Mouse (Mus musculus): ENCODE results near the gene Actr10. TPM values are rescaled to one million over a fixed set of nuclear protein-coding genes. Genes with fewer than 3 reads are reported as not detected.

Actr10 gene
- polyA plus RNA-seq, 1 experiment: 132 TPM

- 95% methylated on average over 7 of the region's 7 CpGs for WGBS
- Histone ChIP-seq H3K4me1 (ENCODE audit: control insufficient read depth, insufficient read depth, low read length) (0 out of 2 replicates have a peak, but pooled peaks cover 2% of the 10 kb centered on the region), H3K4me3 (ENCODE audit: insufficient read depth, low read depth, low read length) (no peak overlapping the region), H3K27ac (ENCODE audit: insufficient read depth, low read depth, low read length) (no peak overlapping the region)
- TF ChIP-seq CTCF (IDR thresholded peaks at IDR 0.05; ENCODE audit: insufficient read depth, low read depth, low read length) (no peak), POLR2A (IDR thresholded peaks at IDR 0.05; ENCODE audit: insufficient read depth, low read depth, low read length) (no peak)
Observed at GRCm38 (mm10) chr12:70940806-70941205, 3.1 kb downstream of the Actr10 start.

- H3K4me1 ChIP-seq (ENCODE audit: control insufficient read depth, insufficient read depth, low read length): no peaks in the 10 kb centered on the region
- H3K4me3 ChIP-seq (ENCODE audit: insufficient read depth, low read depth, low read length): no peak overlapping the region
- 95% methylated on average over 5 of the region's 5 CpGs for WGBS
- no peak overlapping the region for H3K27ac ChIP-seq (ENCODE audit: insufficient read depth, low read depth, low read length)
- TF ChIP-seq CTCF (IDR thresholded peaks at IDR 0.05; ENCODE audit: insufficient read depth, low read depth, low read length): no peak
- TF ChIP-seq POLR2A (IDR thresholded peaks at IDR 0.05; ENCODE audit: insufficient read depth, low read depth, low read length): no peak
Observed at GRCm38 (mm10) chr12:70944181-70944580, 6.5 kb downstream of the Actr10 start.

GRCm38 (mm10) chr12:70946585-70947256, 9.1 kb downstream of the Actr10 start:
- Histone ChIP-seq H3K4me1 (ENCODE audit: control insufficient read depth, insufficient read depth, low read length) (no peaks in the 10 kb centered on the region), H3K4me3 (ENCODE audit: insufficient read depth, low read depth, low read length) (no peak overlapping the region), H3K27ac (ENCODE audit: insufficient read depth, low read depth, low read length) (no peak overlapping the region)
- TF ChIP-seq POLR2A (IDR thresholded peaks at IDR 0.05; ENCODE audit: insufficient read depth, low read depth, low read length): no peak
- TF ChIP-seq CTCF (IDR thresholded peaks at IDR 0.05; ENCODE audit: insufficient read depth, low read depth, low read length): no peak
- WGBS: 89% methylated on average over 10 of the region's 10 CpGs

GRCm38 (mm10) chr12:70958640-70959039, 21.0 kb downstream of the Actr10 start:
- H3K27ac ChIP-seq (ENCODE audit: insufficient read depth, low read depth, low read length): no peak overlapping the region
- H3K4me1 ChIP-seq (ENCODE audit: control insufficient read depth, insufficient read depth, low read length): no peaks in the 10 kb centered on the region
- TF ChIP-seq CTCF (IDR thresholded peaks at IDR 0.05; ENCODE audit: insufficient read depth, low read depth, low read length) (no peak), POLR2A (IDR thresholded peaks at IDR 0.05; ENCODE audit: insufficient read depth, low read depth, low read length) (no peak)
- 89% methylated on average over 4 of the region's 4 CpGs for WGBS
- no peak overlapping the region for H3K4me3 ChIP-seq (ENCODE audit: insufficient read depth, low read depth, low read length)

- H3K4me1 ChIP-seq (ENCODE audit: control insufficient read depth, insufficient read depth, low read length): no peaks in the 10 kb centered on the region
- 16% methylated on average over 8 of the region's 8 CpGs for WGBS
- H3K4me3 ChIP-seq (ENCODE audit: insufficient read depth, low read depth, low read length): peak overlapping the region; percentile 68
- TF ChIP-seq POLR2A (IDR thresholded peaks at IDR 0.05; ENCODE audit: insufficient read depth, low read depth, low read length) (no peak), CTCF (IDR thresholded peaks at IDR 0.05; ENCODE audit: insufficient read depth, low read depth, low read length) (no peak)
- peak overlapping the region; percentile 62; the same call in 1 of the 2 replicates for H3K27ac ChIP-seq (ENCODE audit: insufficient read depth, low read depth, low read length)
Observed at GRCm38 (mm10) chr12:70967581-70967980, 29.9 kb downstream of the Actr10 start.

- H3K4me1 ChIP-seq (ENCODE audit: control insufficient read depth, insufficient read depth, low read length): no peaks in the 10 kb centered on the region
- peak overlapping the region; percentile 68 for H3K4me3 ChIP-seq (ENCODE audit: insufficient read depth, low read depth, low read length)
- H3K27ac ChIP-seq (ENCODE audit: insufficient read depth, low read depth, low read length): peak overlapping the region; percentile 62
- under 1% methylated on average over 35 of the region's 35 CpGs for WGBS
- peak; percentile 52; the same call in 1 of the 2 replicates for TF ChIP-seq CTCF (IDR thresholded peaks at IDR 0.05; ENCODE audit: insufficient read depth, low read depth, low read length)
- no peak for TF ChIP-seq POLR2A (IDR thresholded peaks at IDR 0.05; ENCODE audit: insufficient read depth, low read depth, low read length)
Observed at GRCm38 (mm10) chr12:70968141-70968790, 30.6 kb downstream of the Actr10 start.

DNA sequence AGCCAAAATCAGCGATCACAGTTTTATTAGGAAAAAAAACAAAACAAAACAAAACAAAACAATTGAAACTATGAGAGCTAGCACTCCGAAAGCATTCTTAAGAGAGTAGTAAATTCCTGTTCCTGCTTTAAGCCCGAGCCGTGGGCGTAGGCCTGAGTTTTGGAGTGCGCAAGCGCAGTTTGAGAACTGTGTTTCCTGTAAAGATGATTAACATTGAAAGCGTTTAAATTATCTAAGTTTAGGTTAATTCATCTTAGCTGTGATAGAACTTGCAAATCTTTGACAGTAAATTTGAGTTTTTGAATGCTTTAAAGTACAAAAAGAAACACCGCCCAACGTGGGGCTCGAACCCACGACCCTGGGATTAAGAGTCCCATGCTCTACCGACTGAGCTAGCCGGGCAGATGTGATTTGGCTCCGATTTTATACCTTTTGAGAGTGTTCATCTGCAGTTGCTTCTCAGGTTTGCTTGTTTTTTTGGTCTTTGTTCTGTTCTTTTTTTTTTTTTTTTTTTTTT, 31.2 kb downstream of the Actr10 start:
- TF ChIP-seq POLR2A (IDR thresholded peaks at IDR 0.05; ENCODE audit: insufficient read depth, low read depth, low read length) (no peak), CTCF (IDR thresholded peaks at IDR 0.05; ENCODE audit: insufficient read depth, low read depth, low read length) (no peak)
- Histone ChIP-seq H3K4me1 (ENCODE audit: control insufficient read depth, insufficient read depth, low read length) (0 out of 2 replicates have a peak, but pooled peaks cover 1% of the 10 kb centered on the region), H3K27ac (ENCODE audit: insufficient read depth, low read depth, low read length) (peak overlapping the region; percentile 55), H3K4me3 (ENCODE audit: insufficient read depth, low read depth, low read length) (peak overlapping the region; percentile 68)
- under 1% methylated on average over 15 of the region's 15 CpGs for WGBS

- 3% methylated on average over 17 of the region's 17 CpGs for WGBS
- TF ChIP-seq POLR2A (IDR thresholded peaks at IDR 0.05; ENCODE audit: insufficient read depth, low read depth, low read length) (no peak), CTCF (IDR thresholded peaks at IDR 0.05; ENCODE audit: insufficient read depth, low read depth, low read length) (no peak)
Observed at GRCm38 (mm10) chr12:70969485-70970184, 32.0 kb downstream of the Actr10 start.

More at GRCm38 (mm10) chr12:70969485-70970184, 32.0 kb downstream of the Actr10 start:
- Histone ChIP-seq H3K4me3 (ENCODE audit: insufficient read depth, low read depth, low read length) (no peak overlapping the region), H3K27ac (ENCODE audit: insufficient read depth, low read depth, low read length) (peak overlapping the region; percentile 75; the same call in 1 of the 2 replicates), H3K4me1 (ENCODE audit: control insufficient read depth, insufficient read depth, low read length) (0 out of 2 replicates have a peak, but pooled peaks cover 3% of the 10 kb centered on the region)

Data from olfactory bulb, adult 2 months (tissue).